Mouse (Mus musculus): ENCODE data around the gene Hal. TPM values are rescaled to one million over a fixed set of nuclear protein-coding genes. Genes with fewer than 3 reads are reported as not detected.

Gene Hal
- polyA plus RNA-seq, 1 experiment from 2014 or later, result 2.8 TPM

- ATAC-seq (ENCODE audit: insufficient read depth, low FRiP score, low read depth), result no peak
- Histone ChIP-seq H3K4me3 (replicated peaks) (no peak overlapping the region), H3K4me1 (no peaks in the 10 kb centered on the region), H3K4me2 (no peak overlapping the region), H3K9ac (no peak overlapping the region), H3K9me3 (no peaks in the 10 kb centered on the region), H3K27ac (no peak overlapping the region), H3K27me3 (replicated peaks) (no peaks in the 10 kb centered on the region), H3K36me3 (no peaks in the 10 kb centered on the region)
- 61% methylated on average over 4 of the region's 4 CpGs for WGBS
These were observed 29.6 kb downstream of the Hal start for GRCm38 (mm10) chr10:93518186-93518585.

- 74% methylated on average over 2 of the region's 2 CpGs for WGBS
- ATAC-seq (ENCODE audit: insufficient read depth, low FRiP score, low read depth), result no peak
- Histone ChIP-seq H3K27ac (no peak overlapping the region), H3K9ac (no peak overlapping the region), H3K4me2 (no peak overlapping the region), H3K36me3 (no peaks in the 10 kb centered on the region), H3K4me3 (replicated peaks) (no peak overlapping the region), H3K4me1 (no peaks in the 10 kb centered on the region), H3K9me3 (no peaks in the 10 kb centered on the region), H3K27me3 (replicated peaks) (no peaks in the 10 kb centered on the region)
These were observed 30.1 kb downstream of the Hal start for GRCm38 (mm10) chr10:93518620-93519019.

GRCm38 (mm10) chr10:93519159-93519558, 30.6 kb downstream of the Hal start:
- Histone ChIP-seq H3K4me1 (no peaks in the 10 kb centered on the region), H3K27me3 (replicated peaks) (no peaks in the 10 kb centered on the region), H3K9me3 (no peaks in the 10 kb centered on the region), H3K36me3 (no peaks in the 10 kb centered on the region), H3K4me3 (replicated peaks) (no peak overlapping the region), H3K4me2 (no peak overlapping the region), H3K9ac (no peak overlapping the region), H3K27ac (no peak overlapping the region)
- no peak for ATAC-seq (ENCODE audit: insufficient read depth, low FRiP score, low read depth)
- WGBS, result 88% methylated on average over 8 of the region's 8 CpGs

- H3K27me3 ChIP-seq (replicated peaks), result no peaks in the 10 kb centered on the region
- no peak overlapping the region for H3K9ac ChIP-seq
- H3K9me3 ChIP-seq, result no peaks in the 10 kb centered on the region
- no peaks in the 10 kb centered on the region for H3K36me3 ChIP-seq
- H3K27ac ChIP-seq, result no peak overlapping the region
- H3K4me3 ChIP-seq (replicated peaks), result no peak overlapping the region
- no peak for ATAC-seq (ENCODE audit: insufficient read depth, low FRiP score, low read depth)
- H3K4me1 ChIP-seq, result no peaks in the 10 kb centered on the region
- WGBS, result 69% methylated on average over 5 of the region's 5 CpGs
- H3K4me2 ChIP-seq, result no peak overlapping the region
These were observed 31.2 kb downstream of the Hal start for GRCm38 (mm10) chr10:93519756-93520155.

- Histone ChIP-seq H3K27me3 (replicated peaks) (no peaks in the 10 kb centered on the region), H3K4me3 (replicated peaks) (no peak overlapping the region), H3K9me3 (no peaks in the 10 kb centered on the region), H3K36me3 (no peaks in the 10 kb centered on the region), H3K4me2 (no peak overlapping the region), H3K4me1 (no peaks in the 10 kb centered on the region), H3K9ac (no peak overlapping the region), H3K27ac (no peak overlapping the region)
- WGBS, result 62% methylated on average over 4 of the region's 4 CpGs
- ATAC-seq (ENCODE audit: insufficient read depth, low FRiP score, low read depth), result no peak
These were observed 32.4 kb downstream of the Hal start for GRCm38 (mm10) chr10:93520994-93521393.

GRCm38 (mm10) chr10:93525329-93525728, 36.8 kb downstream of the Hal start:
- Histone ChIP-seq H3K4me2 (no peak overlapping the region), H3K4me1 (no peaks in the 10 kb centered on the region), H3K4me3 (replicated peaks) (no peak overlapping the region), H3K9me3 (no peaks in the 10 kb centered on the region), H3K9ac (no peak overlapping the region), H3K27me3 (replicated peaks) (no peaks in the 10 kb centered on the region), H3K36me3 (no peaks in the 10 kb centered on the region), H3K27ac (no peak overlapping the region)
- ATAC-seq (ENCODE audit: insufficient read depth, low FRiP score, low read depth), result no peak
- 76% methylated on average over 1 of the region's 1 CpGs for WGBS

GRCm38 (mm10) chr10:93538287-93538686, 49.7 kb downstream of the Hal start:
- Histone ChIP-seq H3K9me3 (no peaks in the 10 kb centered on the region), H3K36me3 (no peaks in the 10 kb centered on the region), H3K4me3 (replicated peaks) (no peak overlapping the region), H3K27me3 (replicated peaks) (peaks cover 4% of the 10 kb centered on the region; the same call in 1 of the 2 replicates), H3K27ac (no peak overlapping the region), H3K9ac (no peak overlapping the region), H3K4me1 (peaks cover 13% of the 10 kb centered on the region), H3K4me2 (no peak overlapping the region)
- no peak for ATAC-seq (ENCODE audit: insufficient read depth, low FRiP score, low read depth)
- WGBS, result 72% methylated on average over 2 of the region's 2 CpGs

GRCm38 (mm10) chr10:93538818-93539217, 50.2 kb downstream of the Hal start:
- peaks cover 13% of the 10 kb centered on the region for H3K4me1 ChIP-seq
- H3K9me3 ChIP-seq, result no peaks in the 10 kb centered on the region
- H3K4me3 ChIP-seq (replicated peaks), result no peak overlapping the region
- no peak overlapping the region for H3K27ac ChIP-seq
- H3K36me3 ChIP-seq, result no peaks in the 10 kb centered on the region
- no peak for ATAC-seq (ENCODE audit: insufficient read depth, low FRiP score, low read depth)
- no peak overlapping the region for H3K4me2 ChIP-seq
- no peak overlapping the region for H3K9ac ChIP-seq
- WGBS, result 55% methylated on average over 6 of the region's 6 CpGs
- H3K27me3 ChIP-seq (replicated peaks), result peaks cover 4% of the 10 kb centered on the region; the same call in 1 of the 2 replicates

GRCm38 (mm10) chr10:93539775-93540430, 51.3 kb downstream of the Hal start, which contains the start of gene Amdhd1:
Gene Amdhd1, minus strand, starts transcription at chr10:93540033.
- peak; percentile 94 for ATAC-seq (ENCODE audit: insufficient read depth, low FRiP score, low read depth)
- Histone ChIP-seq H3K36me3 (no peaks in the 10 kb centered on the region), H3K4me2 (peak within 1 kb of the TSS; percentile 76), H3K4me3 (replicated peaks) (peak within 1 kb of the TSS; percentile 43), H3K9ac (peak within 1 kb of the TSS; percentile 25; the same call in 1 of the 2 replicates), H3K4me1 (peaks cover 11% of the 10 kb centered on the region), H3K27ac (no peak within 1 kb of the TSS), H3K27me3 (replicated peaks) (no peaks in the 10 kb centered on the region), H3K9me3 (no peaks in the 10 kb centered on the region)
- 3% methylated on average over 34 of the region's 35 CpGs for WGBS

GRCm38 (mm10) chr10:93540431-93541210, 52.1 kb downstream of the Hal start, which contains the start of gene Ccdc38:
Gene Ccdc38, plus strand, starts transcription at chr10:93540632.
- no peaks in the 10 kb centered on the region for H3K27me3 ChIP-seq (replicated peaks)
- WGBS, result 61% methylated on average over 17 of the region's 17 CpGs
- H3K4me3 ChIP-seq (replicated peaks), result peak within 1 kb of the TSS; percentile 43
- H3K9me3 ChIP-seq, result no peaks in the 10 kb centered on the region
- H3K9ac ChIP-seq, result peak within 1 kb of the TSS; percentile 25; the same call in 1 of the 2 replicates
- H3K4me2 ChIP-seq, result peak within 1 kb of the TSS; percentile 76
- no peak for ATAC-seq (ENCODE audit: insufficient read depth, low FRiP score, low read depth)
- H3K4me1 ChIP-seq, result peaks cover 11% of the 10 kb centered on the region
- no peaks in the 10 kb centered on the region for H3K36me3 ChIP-seq
- no peak within 1 kb of the TSS for H3K27ac ChIP-seq

- ATAC-seq (ENCODE audit: insufficient read depth, low FRiP score, low read depth), result no peak
- Histone ChIP-seq H3K9me3 (no peaks in the 10 kb centered on the region), H3K36me3 (no peaks in the 10 kb centered on the region), H3K4me3 (replicated peaks) (no peak overlapping the region), H3K4me2 (no peak overlapping the region), H3K27me3 (replicated peaks) (no peaks in the 10 kb centered on the region), H3K9ac (no peak overlapping the region), H3K27ac (no peak overlapping the region), H3K4me1 (peaks cover 11% of the 10 kb centered on the region)
- WGBS, result 82% methylated on average over 1 of the region's 1 CpGs
These were observed 53.0 kb downstream of the Hal start for GRCm38 (mm10) chr10:93541585-93541984.

GRCm38 (mm10) chr10:93542356-93542755, 53.8 kb downstream of the Hal start:
- Histone ChIP-seq H3K4me3 (replicated peaks) (no peak overlapping the region), H3K4me1 (peaks cover 11% of the 10 kb centered on the region), H3K27ac (no peak overlapping the region), H3K9ac (no peak overlapping the region), H3K36me3 (no peaks in the 10 kb centered on the region), H3K9me3 (no peaks in the 10 kb centered on the region), H3K4me2 (no peak overlapping the region), H3K27me3 (replicated peaks) (no peaks in the 10 kb centered on the region)
- WGBS, result 50% methylated on average over 4 of the region's 4 CpGs
- no peak for ATAC-seq (ENCODE audit: insufficient read depth, low FRiP score, low read depth)

Data from stomach, embryonic 15.5 days (tissue).